Mouse (Mus musculus) hindbrain, postnatal 0 days (tissue): ENCODE data around the gene Mtnr1b. TPM values are rescaled to one million over a fixed set of nuclear protein-coding genes. Genes with fewer than 3 reads are reported as not detected.
"Not testable (repeated sequence)": the region's sequence is repeated elsewhere in the genome, so short reads cannot be mapped to it uniquely, and the experiment has no call there.

Experiments used
- ATAC-seq: fragments of 200-750 bp; cut with Nextera tagmentation; 2 replicates; pipeline ENCODE4 v1.8.0; 2017; ENCODE audit warnings: mild to moderate bottlenecking, moderate TSS enrichment, moderate library complexity
- DNase-seq: peaks from one replicate; pipeline ENCODE4 v3.0.0-alpha.2; 2015; ENCODE audit warnings: low spot score
- H3K27ac ChIP-seq: fragments of 300-500 bp; sonication (generic); 2 replicates; pipeline ENCODE4 v1.5.1; 2014; ENCODE audit warnings: mild to moderate bottlenecking
- H3K27me3 ChIP-seq: fragments of 300-500 bp; sonication (generic); 2 replicates; pipeline ENCODE4 v1.6.1; 2014; ENCODE audit warnings: low read length, mixed read lengths; ENCODE audit not compliant: insufficient read depth
- H3K36me3 ChIP-seq: fragments of 300-500 bp; sonication (generic); 2 replicates; pipeline ENCODE4 v1.6.1; 2014; ENCODE audit warnings: low read length, mixed read lengths; ENCODE audit not compliant: insufficient read depth
- H3K4me1 ChIP-seq: fragments of 300-500 bp; sonication (generic); 2 replicates; pipeline ENCODE4 v1.6.1; 2014; ENCODE audit warnings: antibody characterized with exemption, low read length, mixed read lengths; ENCODE audit not compliant: insufficient read depth
- H3K4me2 ChIP-seq: fragments of 300-500 bp; sonication (generic); 2 replicates; pipeline ENCODE4 v1.6.1; 2014; ENCODE audit warnings: low read depth, mild to moderate bottlenecking, low read length, moderate library complexity, mixed read lengths
- H3K4me3 ChIP-seq: fragments of 300-500 bp; sonication (generic); 2 replicates; pipeline ENCODE4 v1.5.1; 2014; ENCODE audit warnings: low read length
- H3K9ac ChIP-seq: fragments of 300-500 bp; sonication (generic); replicated peaks from 2 replicates; pipeline ENCODE4 v1.6.1; 2014; ENCODE audit warnings: mild to moderate bottlenecking, low read length, moderate library complexity, mixed read lengths
- H3K9me3 ChIP-seq: fragments of 300-500 bp; sonication (generic); 2 replicates; pipeline ENCODE4 v1.6.1; 2016; ENCODE audit warnings: low read length, mixed read lengths
- CTCF ChIP-seq: IDR thresholded peaks from 2 replicates; pipeline ENCODE4 v1.5.1; 2016; ENCODE audit warnings: antibody characterized with exemption, control low read depth, low read depth
- WGBS: fragments of 180-500 bp; shearing (Covaris S2); extraction: QIAGEN DNeasy Blood & Tissue Kit; methylation state at CpG from one replicate; pipeline ENCODE4 v1.1.7; 2014; 5-methylcytosine and 5-hydroxymethylcytosine counted together
- polyA plus RNA-seq: library from polyadenylated mRNA; unstranded; fragments of >200 nt; fragmentation: Nextera tagmentation; extraction: Ambion mirVana; gene quantifications from 2 replicates; pipeline ENCODE4 v1.2.1, GENCODE M21; 2015
- total RNA-seq: library from RNA; depleted of rRNA; stranded (reverse); fragments of >200 nt; gene quantifications from 2 replicates; pipeline ENCODE4 v1.2.3, GENCODE M21; 2014

The Mtnr1b gene
- total and polyA plus RNA-seq, 2 experiments from 2014 or later: not detected

GRCm38 (mm10) chr9:15866280-15867072 lies 7.9 kb downstream of the Mtnr1b start:
- no peaks in the 10 kb centered on the region for H3K4me1 ChIP-seq
- no peak overlapping the region for H3K4me3 ChIP-seq
- no peaks in the 10 kb centered on the region for H3K9me3 ChIP-seq
- no peak overlapping the region for H3K27ac ChIP-seq
- DNase-seq (peak; percentile 78), ATAC-seq (peak; percentile 70)
- TF ChIP-seq CTCF: no peak
- H3K36me3 ChIP-seq: no peaks in the 10 kb centered on the region
- no peaks in the 10 kb centered on the region for H3K27me3 ChIP-seq
- 59% methylated on average over 10 of the region's 10 CpGs for WGBS
- no peak overlapping the region for H3K4me2 ChIP-seq
- no peak overlapping the region for H3K9ac ChIP-seq

DNA sequence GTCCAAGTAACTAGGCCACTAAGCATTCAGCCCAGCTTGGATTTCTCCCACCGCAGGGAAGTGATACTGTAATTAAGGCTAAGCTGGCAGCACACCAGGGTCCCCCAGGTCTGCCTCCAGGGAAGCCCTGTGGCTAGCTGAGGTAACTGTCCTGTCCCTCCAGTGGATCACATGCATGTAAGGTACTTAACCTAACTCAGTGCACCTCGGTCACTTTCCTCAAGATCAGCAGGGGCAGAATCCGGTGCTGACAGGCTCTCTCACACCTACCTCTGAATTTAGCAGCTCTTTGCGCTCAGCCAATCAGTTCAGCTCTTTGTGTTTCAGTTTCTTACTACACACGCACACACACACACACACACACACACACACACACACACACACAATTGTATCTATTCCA lies 13.0 kb downstream of the Mtnr1b start:
- WGBS: 79% methylated on average over 5 of the region's 5 CpGs
- no peak for ATAC-seq

DNA sequence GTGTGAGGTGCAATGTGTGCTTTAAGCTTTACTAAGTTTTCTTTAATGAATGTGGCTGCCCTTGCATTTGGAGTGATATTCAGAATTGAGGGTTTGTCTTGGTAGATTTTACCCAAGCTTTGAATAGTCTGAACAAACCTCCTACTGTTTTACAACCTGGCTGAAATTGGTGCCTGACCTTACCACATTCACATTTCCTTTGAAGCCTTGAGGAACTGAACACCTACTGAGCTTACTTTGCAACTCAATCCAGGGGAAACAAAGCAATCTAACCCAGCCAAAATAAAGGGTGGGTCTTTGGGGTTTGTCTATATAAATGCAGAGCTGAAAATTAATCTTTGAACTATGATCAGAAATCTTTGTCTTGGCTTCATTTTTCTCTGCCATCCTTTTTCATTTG lies 23.6 kb downstream of the Mtnr1b start:
- DNase-seq (no peak), ATAC-seq (no peak)
- H3K4me1 ChIP-seq: no peaks in the 10 kb centered on the region
- no peak overlapping the region for H3K4me3 ChIP-seq
- no peak for TF ChIP-seq CTCF
- no peak overlapping the region for H3K4me2 ChIP-seq
- no peaks in the 10 kb centered on the region for H3K9me3 ChIP-seq
- no peaks in the 10 kb centered on the region for H3K27me3 ChIP-seq
- no peak overlapping the region for H3K9ac ChIP-seq
- H3K36me3 ChIP-seq: no peaks in the 10 kb centered on the region
- H3K27ac ChIP-seq: no peak overlapping the region

More for the DNA sequence above, 13.0 kb downstream of the Mtnr1b start:
- no peaks in the 10 kb centered on the region for H3K27me3 ChIP-seq
- TF ChIP-seq CTCF: no peak
- no peak overlapping the region for H3K27ac ChIP-seq
- H3K4me1 ChIP-seq: no peaks in the 10 kb centered on the region
- no peak overlapping the region for H3K4me2 ChIP-seq
- H3K4me3 ChIP-seq: no peak overlapping the region
- H3K9me3 ChIP-seq: no peaks in the 10 kb centered on the region
- H3K9ac ChIP-seq: no peak overlapping the region
- no peaks in the 10 kb centered on the region for H3K36me3 ChIP-seq
- no peak for DNase-seq

DNA sequence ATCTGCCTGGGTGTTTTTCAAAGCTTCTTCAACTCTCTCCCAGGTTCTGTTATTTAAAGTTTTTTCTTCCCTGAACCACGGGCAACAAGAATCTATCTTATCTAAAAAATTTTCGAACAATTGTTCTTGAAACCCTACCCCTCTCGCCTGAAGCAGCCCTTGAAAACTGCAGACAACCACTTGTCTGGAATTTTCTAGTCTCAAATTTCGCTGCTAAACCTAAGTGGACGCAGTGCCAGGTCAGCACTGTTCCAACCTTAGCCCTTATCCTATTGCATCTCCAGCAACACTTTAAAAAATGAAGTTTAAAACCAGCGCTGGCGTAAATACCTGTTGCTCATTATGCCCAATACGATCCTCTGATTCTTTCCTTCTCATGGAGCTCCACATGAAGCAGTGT lies 29.0 kb downstream of the Mtnr1b start:
- no peak for TF ChIP-seq CTCF
- H3K4me1 ChIP-seq: no peaks in the 10 kb centered on the region
- no peak overlapping the region for H3K4me3 ChIP-seq
- no peak overlapping the region for H3K9ac ChIP-seq
- H3K27me3 ChIP-seq: no peaks in the 10 kb centered on the region
- DNase-seq (no peak), ATAC-seq (no peak)
- no peaks in the 10 kb centered on the region for H3K9me3 ChIP-seq
- H3K4me2 ChIP-seq: no peak overlapping the region
- H3K27ac ChIP-seq: no peak overlapping the region
- 90% methylated on average over 8 of the region's 8 CpGs for WGBS
- H3K36me3 ChIP-seq: no peaks in the 10 kb centered on the region

- not testable (repeated sequence) for ATAC-seq, H3K4me2 ChIP-seq, H3K4me3 ChIP-seq, H3K27ac ChIP-seq, DNase-seq, H3K4me1 ChIP-seq, H3K9ac ChIP-seq, H3K36me3 ChIP-seq, H3K9me3 ChIP-seq, H3K27me3 ChIP-seq
- WGBS: 73% methylated on average over 4 of the region's 4 CpGs
These were observed 29.4 kb downstream of the Mtnr1b start for GRCm38 (mm10) chr9:15844936-15845335.

DNA sequence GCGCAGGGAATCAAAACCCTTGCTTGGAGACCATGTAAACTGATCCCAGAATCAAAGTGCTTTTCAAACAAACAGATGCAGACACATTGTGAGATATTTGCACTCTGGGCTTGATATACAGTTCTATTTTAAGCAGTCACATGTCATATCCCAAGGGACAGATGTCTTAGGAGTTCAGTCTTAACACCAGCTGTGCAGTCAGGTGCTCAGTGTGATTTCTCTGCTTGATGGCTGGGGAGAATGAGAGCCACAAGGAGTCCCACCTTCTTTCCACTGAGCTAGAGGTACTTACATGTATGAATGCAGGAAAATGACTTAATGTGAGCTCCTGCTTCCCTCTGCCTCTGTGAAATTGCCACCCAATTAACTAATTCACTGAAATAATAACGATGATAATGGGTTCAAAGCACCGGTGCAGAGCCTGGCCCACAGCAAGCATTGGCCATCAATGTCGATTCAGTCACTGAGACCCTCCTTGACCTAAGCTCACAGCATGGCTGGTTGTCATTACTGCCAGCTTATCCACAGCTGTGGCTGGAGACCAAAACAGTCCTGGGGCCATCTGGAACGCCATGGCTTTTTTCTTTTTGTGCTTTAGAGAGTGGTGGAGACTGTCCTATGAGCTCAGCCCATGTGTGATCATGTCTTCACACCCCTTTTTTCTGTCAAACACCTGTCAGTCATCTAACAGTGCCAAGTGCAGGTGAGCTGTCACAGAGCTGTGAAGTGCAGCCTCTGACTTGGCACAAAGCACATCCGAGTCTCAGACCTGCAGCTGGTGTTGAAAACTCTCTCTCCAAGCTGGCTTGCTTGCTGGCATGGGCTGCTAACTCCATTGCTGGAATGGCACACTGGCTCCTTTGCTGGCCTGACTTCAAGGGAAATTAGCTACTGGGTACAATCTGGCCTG lies 61.1 kb downstream of the Mtnr1b start:
- 39% methylated on average over 6 of the region's 6 CpGs for WGBS
- no peak for TF ChIP-seq CTCF
- no peak overlapping the region for H3K27ac ChIP-seq

DNA sequence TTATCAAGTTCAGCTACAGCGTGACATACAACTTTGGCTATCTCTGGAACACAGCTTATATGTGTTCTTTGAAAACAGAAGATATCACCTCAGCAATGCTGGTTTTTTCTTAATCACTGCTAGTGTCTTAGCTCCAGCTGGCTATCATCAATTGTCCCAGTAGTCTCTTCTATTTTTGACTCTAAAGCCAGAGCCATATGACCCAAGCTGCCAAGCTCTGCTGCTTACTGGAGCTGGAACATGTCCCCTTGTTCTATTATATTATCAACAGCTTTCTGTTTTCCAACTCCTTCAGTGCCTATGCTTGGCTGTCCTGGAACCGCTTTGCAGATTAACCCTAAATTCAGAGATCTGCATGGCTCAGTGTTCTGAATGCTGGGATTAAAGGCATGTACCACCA lies 70.1 kb downstream of the Mtnr1b start:
- H3K4me3 ChIP-seq: no peak overlapping the region
- H3K27ac ChIP-seq: no peak overlapping the region
- DNase-seq (no peak), ATAC-seq (no peak)
- no peaks in the 10 kb centered on the region for H3K36me3 ChIP-seq
- TF ChIP-seq CTCF: no peak
- H3K9ac ChIP-seq: no peak overlapping the region
- no peaks in the 10 kb centered on the region for H3K27me3 ChIP-seq
- H3K9me3 ChIP-seq: no peaks in the 10 kb centered on the region
- H3K4me2 ChIP-seq: no peak overlapping the region
- WGBS: 91% methylated on average over 2 of the region's 2 CpGs
- H3K4me1 ChIP-seq: no peaks in the 10 kb centered on the region

More for the DNA sequence above, 61.1 kb downstream of the Mtnr1b start:
- H3K4me1 ChIP-seq: peaks cover 4% of the 10 kb centered on the region; the same call in 1 of the 2 replicates
- ATAC-seq: peak; percentile 93
- DNase-seq: peak; percentile 88
- no peak overlapping the region for H3K4me3 ChIP-seq
- no peak overlapping the region for H3K4me2 ChIP-seq
- H3K27me3 ChIP-seq: no peaks in the 10 kb centered on the region
- no peak overlapping the region for H3K9ac ChIP-seq
- H3K36me3 ChIP-seq: no peaks in the 10 kb centered on the region
- no peaks in the 10 kb centered on the region for H3K9me3 ChIP-seq
